Mouse (Mus musculus) kidney, postnatal 14 days (tissue): ENCODE measurements around the gene Sppl3.

Source experiments
- DNase-seq: peaks from one replicate; pipeline ENCODE4 v3.0.0; 2022; ENCODE audit warnings: mixed read lengths

Gene Sppl3

GRCm38 (mm10) chr5:115000503-115000902 lies 10.4 kb upstream of the Sppl3 start:
- no peak for DNase-seq

- DNase-seq, result no peak
These were observed 9.5 kb upstream of the Sppl3 start for GRCm38 (mm10) chr5:115001464-115001863.

- no peak for DNase-seq
These were observed 8.2 kb upstream of the Sppl3 start for GRCm38 (mm10) chr5:115002781-115003180.

- no peak for DNase-seq
These were observed 7.6 kb upstream of the Sppl3 start for GRCm38 (mm10) chr5:115003224-115003873.

- DNase-seq, result no peak
These were observed 3.2 kb upstream of the Sppl3 start for GRCm38 (mm10) chr5:115007768-115008167.

GRCm38 (mm10) chr5:115008307-115008706 lies 2.6 kb upstream of the Sppl3 start:
- DNase-seq, result no peak

- DNase-seq, result no peak
These were observed 1.8 kb upstream of the Sppl3 start for GRCm38 (mm10) chr5:115009143-115009542.

- no peak for DNase-seq
These were observed 976 bp upstream of the Sppl3 start for GRCm38 (mm10) chr5:115009961-115010360.

- no peak for DNase-seq
These were observed 231 bp downstream of the Sppl3 start for GRCm38 (mm10) chr5:115011217-115011518.

GRCm38 (mm10) chr5:115011519-115012261 lies 753 bp downstream of the Sppl3 start:
- DNase-seq, result peak; percentile 66

GRCm38 (mm10) chr5:115013436-115013835 lies 2.5 kb downstream of the Sppl3 start:
- DNase-seq, result no peak

GRCm38 (mm10) chr5:115014570-115014969 lies 3.6 kb downstream of the Sppl3 start:
- DNase-seq, result no peak

- DNase-seq, result no peak
These were observed 4.2 kb downstream of the Sppl3 start for GRCm38 (mm10) chr5:115015121-115015520.

- no peak for DNase-seq
These were observed 7.3 kb downstream of the Sppl3 start for GRCm38 (mm10) chr5:115018270-115018669.

GRCm38 (mm10) chr5:115018813-115019212 lies 7.9 kb downstream of the Sppl3 start:
- DNase-seq, result no peak

- DNase-seq, result no peak
These were observed 11.1 kb downstream of the Sppl3 start for GRCm38 (mm10) chr5:115022021-115022420.

GRCm38 (mm10) chr5:115026170-115026569 lies 15.2 kb downstream of the Sppl3 start:
- DNase-seq, result no peak

- DNase-seq, result no peak
These were observed 16.2 kb downstream of the Sppl3 start for GRCm38 (mm10) chr5:115027109-115027508.

GRCm38 (mm10) chr5:115028920-115029319 lies 18.0 kb downstream of the Sppl3 start:
- no peak for DNase-seq

GRCm38 (mm10) chr5:115029509-115029908 lies 18.6 kb downstream of the Sppl3 start:
- no peak for DNase-seq

- no peak for DNase-seq
These were observed 20.6 kb downstream of the Sppl3 start for GRCm38 (mm10) chr5:115031576-115031975.

- DNase-seq, result peak; percentile 41
These were observed 21.7 kb downstream of the Sppl3 start for GRCm38 (mm10) chr5:115032620-115033019.

- DNase-seq, result no peak
These were observed 24.3 kb downstream of the Sppl3 start for GRCm38 (mm10) chr5:115035217-115035616.

- no peak for DNase-seq
These were observed 26.2 kb downstream of the Sppl3 start for GRCm38 (mm10) chr5:115037099-115037498.

GRCm38 (mm10) chr5:115040756-115041155 lies 29.8 kb downstream of the Sppl3 start:
- peak; percentile 69 for DNase-seq
